Mouse (Mus musculus): ENCODE data around the gene Sergef.

GRCm38 (mm10) chr7:46643172-46643571 lies 3.6 kb upstream of the Sergef start:
- TF ChIP-seq CTCF (IDR thresholded peaks at IDR 0.05; ENCODE audit: low read depth) (peak; percentile 42), EP300 (IDR thresholded peaks at IDR 0.05; ENCODE audit: low read depth) (no peak)

Data from liver, embryonic 14.5 days (tissue).